Mouse (Mus musculus) liver, embryonic 14.5 days (tissue): ENCODE data around the gene Syt1. TPM values are rescaled to one million over a fixed set of nuclear protein-coding genes. Genes with fewer than 3 reads are reported as not detected.

Experiments
- ATAC-seq: fragments of 200-750 bp; cut with Nextera tagmentation; 2 replicates; pipeline ENCODE4 v1.8.0; 2017; ENCODE audit warnings: moderate number of reproducible peaks, mild to moderate bottlenecking, moderate library complexity; ENCODE audit not compliant: insufficient read depth
- DNase-seq, 3 experiments: peaks; one replicate each; pipeline ENCODE4 v3.0.0-alpha.2; 2012 to 2013; ENCODE audit warnings: low read depth in 3 of 3, low spot score in 3 of 3
- H3K27ac ChIP-seq: fragments of 300-500 bp; sonication (generic); 2 replicates; pipeline ENCODE4 v1.5.1; 2014; ENCODE audit warnings: moderate library complexity, mild to moderate bottlenecking, control low read depth, inconsistent platforms
- H3K27me3 ChIP-seq: fragments of 300-500 bp; sonication (generic); 2 replicates; pipeline ENCODE4 v1.6.1; 2014; ENCODE audit warnings: mild to moderate bottlenecking, low read length, moderate library complexity; ENCODE audit not compliant: control insufficient read depth, insufficient read depth
- H3K36me3 ChIP-seq: fragments of 300-500 bp; sonication (generic); replicated peaks from 2 replicates; pipeline ENCODE4 v1.6.1; 2014; ENCODE audit warnings: low read depth; ENCODE audit not compliant: control insufficient read depth, insufficient read depth
- H3K4me1 ChIP-seq, 2 experiments: fragments of 200-500 bp in 1 of 2; fragments of 300-500 bp in 1 of 2; sonication (generic) in 1 of 2; replicated peaks; 2 replicates each; pipeline ENCODE4 v1.6.1; 2012 to 2014; ENCODE audit warnings: antibody characterized with exemption in 1 of 2, inconsistent platforms in 1 of 2, low read length in 1 of 2; ENCODE audit not compliant: control insufficient read depth in 2 of 2, insufficient read depth in 2 of 2
- H3K4me2 ChIP-seq: fragments of 300-500 bp; sonication (generic); 2 replicates; pipeline ENCODE4 v1.6.1; 2014; ENCODE audit warnings: low read depth, mild to moderate bottlenecking, control low read depth, moderate library complexity
- H3K4me3 ChIP-seq, 2 experiments: fragments of 200-500 bp in 1 of 2; fragments of 300-500 bp in 1 of 2; sonication (generic) in 1 of 2; 2 replicates each; pipeline ENCODE4 v1.5.1; 2012 to 2014; ENCODE audit warnings: low read depth in 2 of 2, low read length in 2 of 2, mild to moderate bottlenecking in 2 of 2, control low read depth in 1 of 2, inconsistent platforms in 1 of 2, moderate library complexity in 1 of 2; ENCODE audit not compliant: insufficient read depth in 1 of 2
- H3K9ac ChIP-seq: fragments of 300-500 bp; sonication (generic); replicated peaks from 2 replicates; pipeline ENCODE4 v1.6.1; 2014; ENCODE audit warnings: mild to moderate bottlenecking, control low read depth, moderate library complexity
- H3K9me3 ChIP-seq: fragments of 300-500 bp; sonication (generic); 2 replicates; pipeline ENCODE4 v1.6.1; 2016; ENCODE audit warnings: low read length, mixed read lengths; ENCODE audit not compliant: control insufficient read depth
- CTCF ChIP-seq: IDR thresholded peaks from 2 replicates; pipeline ENCODE4 v1.5.1; 2016; ENCODE audit warnings: antibody characterized with exemption, low read depth, control low read depth
- EP300 ChIP-seq: IDR thresholded peaks from 2 replicates; pipeline ENCODE4 v1.6.1; 2016; ENCODE audit warnings: antibody characterized with exemption, low read depth
- WGBS: fragments of 180-500 bp; shearing (Covaris S2); extraction: QIAGEN DNeasy Blood & Tissue Kit; methylation state at CpG from one replicate; pipeline ENCODE4 v1.1.7; 2014; ENCODE audit not compliant: insufficient replicate concordance; 5-methylcytosine and 5-hydroxymethylcytosine counted together
- polyA plus RNA-seq, 2 experiments: library from polyadenylated mRNA; depleted of rRNA in 1 of 2; stranded (reverse) in 1 of 2; unstranded in 1 of 2; fragments of >200 nt; fragmentation: Nextera tagmentation in 1 of 2; extraction: Ambion mirVana in 1 of 2; gene quantifications; 2 replicates each; pipeline versions ENCODE4 v1.2.1 to v1.2.3; 2012 to 2014

Syt1 gene
- polyA plus RNA-seq, 2 experiments = 0.02 to 0.04 TPM

- Histone ChIP-seq H3K4me1 (peaks cover 0 to 5% of the 10 kb centered on the region in 2 experiments; a peak in 2 of 4 replicates), H3K27ac (no peak overlapping the region), H3K27me3 (no peaks in the 10 kb centered on the region), H3K9ac (no peak overlapping the region), H3K4me3 (no peak overlapping the region), H3K9me3 (no peaks in the 10 kb centered on the region), H3K4me2 (no peak overlapping the region), H3K36me3 (no peaks in the 10 kb centered on the region)
- ATAC-seq = no peak
- DNase-seq = no peak
- TF ChIP-seq EP300 = no peak
- TF ChIP-seq CTCF = no peak
- 70% methylated on average over 10 of the region's 10 CpGs for WGBS
Observed at GRCm38 (mm10) chr10:108455204-108455603, 555.6 kb downstream of the Syt1 start.

- Histone ChIP-seq H3K9me3 (no peaks in the 10 kb centered on the region), H3K4me2 (no peak overlapping the region), H3K4me1 (peaks cover 0 to 5% of the 10 kb centered on the region in 2 experiments; a peak in 2 of 4 replicates), H3K4me3 (no peak overlapping the region), H3K36me3 (no peaks in the 10 kb centered on the region), H3K9ac (no peak overlapping the region), H3K27ac (no peak overlapping the region), H3K27me3 (no peaks in the 10 kb centered on the region)
- WGBS = 58% methylated on average over 11 of the region's 11 CpGs
- peak; percentile 30; the same call in 1 of the 2 replicates for ATAC-seq
- TF ChIP-seq CTCF (no peak), EP300 (no peak)
- no peak for DNase-seq
Observed at GRCm38 (mm10) chr10:108454691-108455117, 556.1 kb downstream of the Syt1 start.

DNA sequence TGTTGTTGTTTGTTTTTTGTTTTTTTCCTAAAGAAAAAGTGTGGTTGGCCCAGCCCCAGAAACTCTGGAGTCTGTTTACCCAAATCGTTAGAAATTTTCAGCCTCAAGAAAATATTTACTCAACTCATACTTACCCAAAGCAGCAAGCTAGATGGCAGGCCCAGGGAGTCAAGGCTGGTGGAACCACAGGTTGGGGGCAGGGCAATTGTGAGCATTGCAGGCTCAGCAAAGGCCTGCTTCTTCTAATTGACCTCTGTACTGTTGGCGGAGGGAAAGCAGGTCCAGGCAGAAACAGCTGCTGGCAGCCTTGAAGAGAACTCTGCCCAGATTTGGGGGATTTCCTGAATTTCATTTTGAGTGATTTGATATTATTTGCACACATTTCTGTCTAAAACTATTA is 557.2 kb downstream of the Syt1 start:
- H3K9me3 ChIP-seq = no peaks in the 10 kb centered on the region
- no peaks in the 10 kb centered on the region for H3K36me3 ChIP-seq
- no peaks in the 10 kb centered on the region for H3K27me3 ChIP-seq
- WGBS = 53% methylated on average over 2 of the region's 2 CpGs
- H3K4me1 ChIP-seq = peaks cover 0 to 5% of the 10 kb centered on the region in 2 experiments; a peak in 2 of 4 replicates
- TF ChIP-seq CTCF (no peak), EP300 (no peak)
- DNase-seq (peak in 1 of 3 experiments; percentile 25), ATAC-seq (peak; percentile 34; the same call in 1 of the 2 replicates)
- no peak overlapping the region for H3K4me3 ChIP-seq
- H3K4me2 ChIP-seq = no peak overlapping the region
- no peak overlapping the region for H3K9ac ChIP-seq
- H3K27ac ChIP-seq = no peak overlapping the region

DNA sequence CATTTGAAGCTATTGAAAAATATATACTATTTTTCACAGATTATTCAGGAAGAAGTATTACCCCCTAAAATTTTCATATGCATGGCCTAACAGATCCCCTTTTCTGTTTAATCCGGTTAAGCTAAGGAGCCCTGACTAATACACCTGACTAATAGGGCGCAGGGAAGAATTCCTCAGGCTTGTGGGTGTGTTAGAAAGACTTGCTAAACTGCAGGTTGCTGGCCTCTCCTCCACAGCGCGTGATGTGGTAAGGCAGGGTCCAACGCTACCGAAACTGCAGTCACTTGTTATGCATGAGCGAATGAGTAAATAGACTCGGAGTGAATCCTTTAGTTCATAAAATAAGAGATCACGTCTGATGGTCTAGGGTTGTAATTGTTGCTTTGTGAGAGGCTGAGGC is 558.4 kb downstream of the Syt1 start:
- peaks cover 0 to 6% of the 10 kb centered on the region in 2 experiments; a peak in 2 of 4 replicates for H3K4me1 ChIP-seq
- DNase-seq (no peak), ATAC-seq (no peak)
- no peak overlapping the region for H3K9ac ChIP-seq
- H3K36me3 ChIP-seq = no peaks in the 10 kb centered on the region
- no peaks in the 10 kb centered on the region for H3K9me3 ChIP-seq
- H3K4me3 ChIP-seq = no peak overlapping the region
- 81% methylated on average over 9 of the region's 9 CpGs for WGBS
- no peak for TF ChIP-seq CTCF
- TF ChIP-seq EP300 = no peak
- H3K4me2 ChIP-seq = no peak overlapping the region
- H3K27me3 ChIP-seq = no peaks in the 10 kb centered on the region
- H3K27ac ChIP-seq = no peak overlapping the region

DNA sequence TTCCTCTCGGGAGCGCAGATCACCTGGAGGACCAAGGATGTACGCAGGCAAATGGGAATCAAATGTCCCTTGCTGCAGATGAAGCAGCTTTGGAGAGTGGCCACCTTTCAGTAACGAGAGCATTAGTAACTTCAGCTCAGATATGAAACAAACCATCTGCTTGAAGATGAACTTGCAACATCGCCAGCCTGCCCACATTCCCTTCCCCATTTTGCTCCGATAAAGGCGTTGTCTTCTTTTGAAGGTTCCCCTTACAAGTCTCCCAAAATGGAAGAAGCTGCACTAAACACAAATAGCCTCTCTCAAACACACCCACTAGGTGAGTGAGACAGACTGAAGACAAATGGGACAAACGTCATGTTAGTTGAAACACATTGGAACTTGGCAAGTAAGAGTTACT is 559.3 kb downstream of the Syt1 start:
- no peak overlapping the region for H3K9ac ChIP-seq
- no peak for TF ChIP-seq EP300
- 73% methylated on average over 8 of the region's 8 CpGs for WGBS
- no peak overlapping the region for H3K4me3 ChIP-seq
- no peaks in the 10 kb centered on the region for H3K27me3 ChIP-seq
- H3K4me2 ChIP-seq = no peak overlapping the region
- H3K27ac ChIP-seq = no peak overlapping the region
- no peaks in the 10 kb centered on the region for H3K9me3 ChIP-seq
- peaks cover 3 to 13% of the 10 kb centered on the region in 2 experiments; a peak in 3 of 4 replicates for H3K4me1 ChIP-seq
- no peak for DNase-seq
- no peaks in the 10 kb centered on the region for H3K36me3 ChIP-seq
- ATAC-seq = no peak

DNA sequence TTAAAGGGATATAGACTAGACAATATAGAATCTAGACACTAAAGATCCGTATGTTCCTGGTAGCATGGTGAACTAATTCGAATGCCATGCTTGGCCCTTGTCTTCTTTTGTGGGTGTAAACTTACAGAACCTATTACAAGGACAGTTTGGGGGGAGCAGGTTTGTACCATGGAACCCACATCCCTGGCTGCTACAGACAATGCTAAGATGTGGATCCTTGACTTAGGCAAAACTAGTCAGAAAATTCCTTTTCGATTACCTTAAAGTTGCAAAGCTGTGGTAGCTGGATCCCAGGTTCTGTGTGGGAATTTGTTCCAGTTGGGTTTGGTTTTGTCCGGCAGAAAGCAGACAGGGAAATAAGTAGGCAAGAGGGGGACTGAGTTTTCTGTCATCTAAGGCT is 560.4 kb downstream of the Syt1 start:
- WGBS = 63% methylated on average over 4 of the region's 4 CpGs
- no peak overlapping the region for H3K4me3 ChIP-seq
- no peak overlapping the region for H3K9ac ChIP-seq
- DNase-seq (no peak), ATAC-seq (no peak)
- H3K4me1 ChIP-seq = peaks cover 3 to 23% of the 10 kb centered on the region in 2 experiments; a peak in 3 of 4 replicates
- H3K9me3 ChIP-seq = no peaks in the 10 kb centered on the region
- no peak overlapping the region for H3K27ac ChIP-seq
- H3K4me2 ChIP-seq = no peak overlapping the region
- H3K27me3 ChIP-seq = no peaks in the 10 kb centered on the region
- TF ChIP-seq CTCF = no peak
- no peak for TF ChIP-seq EP300
- H3K36me3 ChIP-seq = no peaks in the 10 kb centered on the region
